Mouse (Mus musculus) left cerebral cortex, postnatal 10 days (tissue): ENCODE data around the gene Lipa. TPM values are rescaled to one million over a fixed set of nuclear protein-coding genes. Genes with fewer than 3 reads are reported as not detected.

Experiments used
- DNase-seq, 2 experiments: peaks; one replicate each; pipeline ENCODE4 v3.0.0; 2021 to 2022; ENCODE audit warnings: low spot score in 2 of 2, mixed read lengths in 1 of 2; ENCODE audit errors: extremely low spot score in 1 of 2
- intact Hi-C: fragments of 180-260 bp; cut with DNase I; formaldehyde crosslinking; loops from one replicate; pipeline ENCODE4 v1.15.1; 2025
- total RNA-seq, 2 experiments: library from RNA; stranded (reverse); gene quantifications; 2 replicates each; pipeline ENCODE4 v1.2.3; 2021

Gene Lipa
- total RNA-seq, 2 experiments from 2014 or later: 13.5 to 13.9 TPM

DNA sequence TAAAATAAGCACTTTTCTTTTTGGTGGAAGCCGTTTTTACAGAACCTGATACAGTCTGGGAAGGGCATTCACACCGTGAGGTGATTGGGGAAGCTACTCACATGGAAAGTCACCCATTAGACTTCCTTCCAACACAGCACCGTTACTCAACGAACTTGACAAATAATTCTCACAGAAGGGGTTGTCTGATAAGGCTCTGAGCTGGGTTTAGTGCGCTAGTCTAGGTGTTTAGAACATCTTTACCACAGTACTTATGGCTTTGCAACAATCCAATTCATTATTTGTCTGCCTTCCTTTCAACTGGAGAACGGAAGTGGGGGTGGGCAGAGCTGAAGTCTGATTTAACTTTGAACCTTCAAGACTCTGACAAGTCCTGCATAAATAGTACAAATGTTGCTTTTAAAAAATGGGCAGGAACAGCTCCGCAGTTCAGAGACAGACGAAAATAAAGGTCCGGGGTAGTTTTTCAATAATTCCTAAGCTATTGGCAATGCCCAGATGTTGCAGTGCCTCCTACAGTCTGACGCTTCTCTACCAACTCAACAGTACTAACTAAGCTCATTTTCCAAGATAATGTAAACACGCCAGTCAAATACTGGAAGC, 852 bp downstream of the Lipa start:
- intact Hi-C loops: no loop called here
- DNase-seq: no peak

GRCm38 (mm10) chr19:34524646-34525045, 2.6 kb downstream of the Lipa start:
- no peak for DNase-seq
- intact Hi-C loops: no loop called here

DNA sequence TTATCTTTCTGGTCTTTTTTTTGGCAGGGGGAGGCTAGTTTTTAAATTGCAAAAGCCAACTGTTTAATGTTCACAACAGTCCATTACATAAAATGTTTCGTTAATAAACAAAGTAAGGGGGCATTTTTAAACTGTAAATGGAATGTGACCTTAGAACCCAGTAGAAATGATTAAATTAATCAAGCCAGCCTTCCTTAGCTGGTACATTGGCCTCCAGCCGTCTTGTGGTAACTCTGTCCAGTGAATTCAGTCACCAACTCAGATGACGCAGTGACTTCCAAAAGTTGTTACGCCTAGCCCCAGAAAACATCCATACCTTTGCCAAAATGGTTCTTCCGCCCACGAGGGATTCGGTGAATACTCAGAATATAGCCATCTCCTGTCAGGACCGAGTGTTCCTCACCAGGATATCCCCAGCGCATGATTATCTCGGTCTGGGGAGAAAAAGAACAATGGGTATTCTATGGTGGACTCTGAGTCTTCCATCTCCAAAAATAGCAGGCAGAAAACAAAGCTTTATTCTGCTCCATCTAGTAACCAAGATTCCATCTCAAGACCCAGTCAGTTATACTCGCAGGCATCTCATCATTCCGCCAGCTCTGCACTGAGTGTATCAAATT, 4.1 kb downstream of the Lipa start:
- no peak for DNase-seq
- intact Hi-C loops: no loop called here

- DNase-seq: no peak
- intact Hi-C loops: no loop called here
Observed at GRCm38 (mm10) chr19:34521978-34522377, 5.3 kb downstream of the Lipa start.

DNA sequence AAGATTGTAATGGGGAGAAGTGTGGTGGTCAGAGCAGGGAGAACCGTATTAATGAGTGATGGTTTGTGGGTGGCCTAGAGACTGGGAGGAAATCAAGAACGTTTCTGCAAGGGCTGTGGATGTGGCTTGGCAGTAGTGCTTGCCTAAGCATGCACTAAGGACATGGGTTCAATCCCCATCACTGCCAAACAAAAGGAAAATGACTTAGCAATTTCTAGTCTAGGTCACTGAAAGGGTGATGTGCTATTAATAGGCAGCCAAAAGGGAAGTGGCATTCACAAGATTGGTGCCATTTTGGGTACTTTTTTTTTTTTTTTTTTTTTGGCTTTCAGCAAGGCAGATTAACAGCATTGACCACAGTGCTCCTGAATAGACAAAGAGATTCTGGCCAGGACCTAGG, 5.9 kb downstream of the Lipa start:
- DNase-seq: no peak
- intact Hi-C loops: no loop called here

- intact Hi-C loops: no loop called here
Observed at GRCm38 (mm10) chr19:34520051-34520450, 7.2 kb downstream of the Lipa start.

DNA sequence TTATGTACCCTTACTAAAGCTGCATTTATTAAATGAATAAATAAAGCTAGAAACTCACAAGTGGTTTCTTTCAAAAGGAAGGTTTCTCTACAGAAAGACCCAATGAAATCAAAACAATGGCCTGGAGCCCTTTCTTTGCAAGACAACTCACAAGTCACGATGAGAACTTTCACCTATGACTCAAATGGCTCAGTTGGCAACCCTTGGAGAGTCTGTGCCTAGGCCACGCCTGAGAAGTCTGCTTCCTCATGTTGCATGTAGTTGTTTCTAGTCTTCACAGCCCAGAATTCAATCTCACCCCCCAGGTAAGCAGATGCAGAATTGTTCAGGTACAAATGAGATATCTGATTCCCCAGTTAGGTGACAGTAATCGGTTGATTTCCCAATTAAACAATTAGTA, 7.6 kb downstream of the Lipa start:
- intact Hi-C loops: no loop called here
- DNase-seq: no peak

More at GRCm38 (mm10) chr19:34520051-34520450, 7.2 kb downstream of the Lipa start:
- no peak for DNase-seq

- intact Hi-C loops: no loop called here
- DNase-seq: no peak
Observed at GRCm38 (mm10) chr19:34518786-34519185, 8.5 kb downstream of the Lipa start.

DNA sequence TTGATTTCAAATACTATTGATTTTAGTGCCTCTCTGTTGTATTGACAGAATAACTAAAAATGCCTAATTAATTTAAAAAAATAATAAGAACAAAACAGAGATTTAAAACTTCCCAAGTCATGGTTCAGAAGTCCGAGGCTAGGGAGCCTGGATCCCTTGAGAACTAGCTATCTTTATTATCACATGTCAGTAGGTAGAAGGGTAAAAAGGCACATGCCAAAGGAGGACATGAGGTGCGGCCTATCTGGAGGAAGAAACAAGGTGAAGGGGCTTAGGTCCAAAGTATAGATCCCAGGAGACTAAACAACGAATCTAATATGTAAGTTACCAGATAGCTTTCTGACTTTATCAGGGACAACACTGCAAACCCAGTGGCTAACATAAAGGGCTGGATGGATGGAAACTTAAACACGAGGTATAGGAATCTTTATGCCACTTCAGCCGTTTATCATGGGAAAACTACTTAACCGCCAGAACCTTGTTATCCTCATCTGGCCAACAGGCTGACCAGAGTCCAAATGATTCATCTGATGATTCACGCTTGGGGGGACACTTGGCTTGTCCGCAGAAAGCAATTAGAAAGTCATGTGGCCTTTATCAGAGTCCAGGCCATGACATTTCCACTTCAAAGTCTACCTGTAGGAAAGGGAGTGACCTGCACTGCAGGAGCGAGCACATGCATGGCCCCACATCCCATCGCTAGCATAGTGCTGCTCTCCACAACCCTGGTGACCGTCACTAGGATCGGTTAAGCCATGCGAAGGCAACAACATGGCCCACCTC, 9.3 kb downstream of the Lipa start:
- intact Hi-C loops: no loop called here
- DNase-seq: no peak

DNA sequence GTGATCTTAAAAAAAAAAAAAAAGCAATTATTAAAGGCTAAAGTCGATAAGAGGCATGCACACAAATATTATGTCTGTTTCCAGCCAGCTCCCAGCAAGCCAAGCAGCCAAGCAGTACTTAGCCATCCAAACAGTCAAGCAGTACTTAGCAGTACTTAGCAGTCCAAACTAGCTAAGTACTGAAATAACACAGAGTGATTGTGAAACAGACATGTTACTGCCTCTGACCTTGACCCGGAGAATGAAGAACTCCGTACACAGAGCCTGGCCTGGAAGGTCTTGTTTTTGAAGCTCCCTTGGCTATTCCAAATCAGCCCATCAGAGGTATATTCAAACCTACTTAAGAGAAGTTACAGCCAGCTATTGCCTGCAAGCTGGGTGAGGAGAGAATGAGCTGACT, 10.1 kb downstream of the Lipa start:
- DNase-seq: no peak
- intact Hi-C loops: no loop called here

- intact Hi-C loops: no loop called here
- no peak for DNase-seq
Observed at GRCm38 (mm10) chr19:34516346-34516745, 10.9 kb downstream of the Lipa start.

DNA sequence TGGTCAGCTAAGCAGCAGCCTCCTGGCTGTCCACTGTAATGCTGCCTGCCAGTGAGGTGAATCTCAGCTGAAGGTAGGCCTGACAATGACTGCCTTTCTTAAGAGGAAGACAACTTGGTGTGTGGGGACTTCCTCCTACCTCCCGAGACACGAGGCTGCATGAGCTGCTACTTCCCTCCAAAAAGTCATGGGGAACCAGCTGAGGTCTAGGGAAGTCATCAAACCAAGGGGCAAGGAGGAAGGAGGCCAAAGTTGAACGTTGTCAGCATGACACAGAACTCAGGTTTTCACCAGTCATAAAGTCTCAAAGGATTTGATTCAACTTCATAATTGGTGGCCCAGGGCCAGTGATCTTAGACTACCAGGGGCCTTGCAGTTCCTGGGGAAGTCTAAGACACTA, 11.6 kb downstream of the Lipa start:
- DNase-seq: no peak
- intact Hi-C loops: no loop called here

- no peak for DNase-seq
- intact Hi-C loops: no loop called here
Observed at GRCm38 (mm10) chr19:34511528-34511927, 15.7 kb downstream of the Lipa start.

DNA sequence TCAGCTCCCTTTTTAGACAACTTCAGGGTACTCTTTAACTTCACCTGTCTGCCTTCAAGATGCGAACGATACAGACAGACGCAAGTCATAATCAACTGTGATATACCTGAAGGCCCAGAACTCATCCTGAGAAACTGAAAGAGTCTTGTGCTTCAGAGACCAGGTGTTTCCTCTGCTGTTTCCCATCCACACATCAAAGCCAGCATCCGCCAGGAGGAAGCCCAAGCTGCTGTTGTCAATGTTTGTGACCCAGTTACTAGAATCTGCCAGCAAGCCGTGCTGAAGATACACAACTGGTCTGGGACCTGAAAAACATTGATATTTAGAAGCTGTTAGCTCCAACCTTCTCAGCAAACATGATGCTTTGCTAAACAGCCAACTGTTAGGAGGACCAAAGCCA, 16.6 kb downstream of the Lipa start:
- peak in 1 of 2 experiments; percentile 50 for DNase-seq
- intact Hi-C loops: no loop called here

GRCm38 (mm10) chr19:34505161-34505721, 22.0 kb downstream of the Lipa start:
- intact Hi-C loops: no loop called here
- DNase-seq: no peak

DNA sequence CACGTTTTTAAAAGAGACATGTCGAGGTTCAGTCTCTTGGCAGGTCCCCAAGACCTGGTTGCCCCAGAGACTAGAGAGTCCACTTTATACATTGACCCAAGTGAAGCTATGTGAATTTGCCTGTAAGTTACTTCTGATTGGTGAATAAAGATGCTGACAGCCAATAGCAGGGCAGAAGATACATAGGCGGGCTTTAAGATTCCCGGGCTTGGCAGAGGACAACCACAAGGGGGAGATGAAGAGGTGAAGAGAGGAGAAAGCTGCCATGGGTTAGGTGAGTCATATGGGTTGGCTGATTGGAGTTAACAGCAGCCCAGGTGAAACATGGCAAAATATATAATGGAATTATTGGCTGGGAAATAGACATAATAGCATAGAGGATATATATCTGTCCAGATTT, 26.5 kb downstream of the Lipa start:
- peak; percentile 20 to 70 for DNase-seq
- intact Hi-C loops: no loop called here

- intact Hi-C loops: no loop called here
- DNase-seq: no peak
Observed at GRCm38 (mm10) chr19:34496353-34496752, 30.9 kb downstream of the Lipa start.

DNA sequence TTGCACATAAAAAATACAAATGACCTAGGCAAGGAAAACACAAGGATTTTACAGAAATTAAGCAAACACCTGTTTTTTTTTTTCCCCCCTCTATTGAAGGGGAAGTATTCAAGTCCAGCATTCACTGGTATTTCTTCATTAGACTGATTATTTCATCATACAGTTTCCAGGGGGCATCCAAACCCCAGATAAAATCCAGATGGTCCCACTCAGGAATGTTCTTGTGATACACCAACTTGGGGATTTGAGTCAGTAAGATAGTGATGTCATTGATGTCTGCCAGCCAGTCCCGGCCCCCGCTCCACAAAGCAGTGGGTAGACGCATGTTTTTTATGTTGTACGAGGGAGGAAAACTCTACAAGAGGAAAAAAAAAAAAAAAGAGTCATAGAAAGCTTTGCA, 33.4 kb downstream of the Lipa start:
- no peak for DNase-seq
- intact Hi-C loops: no loop called here

GRCm38 (mm10) chr19:34483547-34483946, 43.7 kb downstream of the Lipa start:
- intact Hi-C loops: no loop called here
- DNase-seq: peak in 1 of 2 experiments; percentile 39
